Mouse (Mus musculus): ENCODE measurements at regions not wholly inside any gene's neighbourhood (a gene's known extent, or its start where the extent isn't known, plus 50 kb on each side); places are given as distances from the start of the nearest gene placed in this dataset.
"Not testable (repeated sequence)": the region's sequence is repeated elsewhere in the genome, so short reads cannot be mapped to it uniquely, and the experiment has no call there.

- ATAC-seq (ENCODE audit: insufficient read depth, low FRiP score, low TSS enrichment); H3K27ac ChIP-seq (ENCODE audit: low read depth, low read length); H3K4me1 ChIP-seq (ENCODE audit: control insufficient read depth, insufficient read depth, low read length); H3K36me3 ChIP-seq (ENCODE audit: control insufficient read depth, insufficient read depth, low read length); DNase-seq (ENCODE audit: low spot score); H3K4me2 ChIP-seq (ENCODE audit: low read depth); H3K27me3 ChIP-seq (ENCODE audit: control insufficient read depth, insufficient read depth, low read length); H3K9me3 ChIP-seq (ENCODE audit: control insufficient read depth, low read length); H3K9ac ChIP-seq (ENCODE audit: low read length); H3K4me3 ChIP-seq (ENCODE audit: low read depth, low read length): not testable (repeated sequence)
- WGBS: 43% methylated on average over 2 of the region's 2 CpGs
Observed at GRCm38 (mm10) chr15:19242962-19243361, 424.2 kb downstream of the Cdh10 start.

GRCm38 (mm10) chr15:19247489-19247888 is 428.7 kb downstream of the Cdh10 start:
- no peak overlapping the region for H3K4me3 ChIP-seq (ENCODE audit: low read depth, low read length)
- no peak for ATAC-seq (ENCODE audit: insufficient read depth, low FRiP score, low TSS enrichment)
- H3K9ac ChIP-seq (ENCODE audit: low read length): no peak overlapping the region
- no peaks in the 10 kb centered on the region for H3K27me3 ChIP-seq (ENCODE audit: control insufficient read depth, insufficient read depth, low read length)
- H3K36me3 ChIP-seq (ENCODE audit: control insufficient read depth, insufficient read depth, low read length): no peaks in the 10 kb centered on the region
- WGBS: 69% methylated on average over 4 of the region's 4 CpGs
- H3K27ac ChIP-seq (ENCODE audit: low read depth, low read length): no peak overlapping the region
- no peaks in the 10 kb centered on the region for H3K4me1 ChIP-seq (ENCODE audit: control insufficient read depth, insufficient read depth, low read length)
- H3K9me3 ChIP-seq (ENCODE audit: control insufficient read depth, low read length): no peaks in the 10 kb centered on the region
- DNase-seq (ENCODE audit: low spot score): no peak
- H3K4me2 ChIP-seq (ENCODE audit: low read depth): no peak overlapping the region

- DNase-seq (ENCODE audit: low spot score): no peak
- Histone ChIP-seq H3K27me3 (ENCODE audit: control insufficient read depth, insufficient read depth, low read length) (no peaks in the 10 kb centered on the region), H3K27ac (ENCODE audit: low read depth, low read length) (no peak overlapping the region), H3K9me3 (ENCODE audit: control insufficient read depth, low read length) (no peaks in the 10 kb centered on the region), H3K36me3 (ENCODE audit: control insufficient read depth, insufficient read depth, low read length) (no peaks in the 10 kb centered on the region), H3K9ac (ENCODE audit: low read length) (no peak overlapping the region), H3K4me1 (ENCODE audit: control insufficient read depth, insufficient read depth, low read length) (no peaks in the 10 kb centered on the region), H3K4me3 (ENCODE audit: low read depth, low read length) (no peak overlapping the region), H3K4me2 (ENCODE audit: low read depth) (peak overlapping the region; percentile 24; the same call in 1 of the 2 replicates)
- WGBS: 50% methylated on average over 10 of the region's 10 CpGs
- peak; percentile 66 for ATAC-seq (ENCODE audit: insufficient read depth, low FRiP score, low TSS enrichment)
Observed at GRCm38 (mm10) chr15:19275968-19276826, 457.4 kb downstream of the Cdh10 start.

GRCm38 (mm10) chr15:19316380-19316779 is 497.6 kb downstream of the Cdh10 start:
- 88% methylated on average over 1 of the region's 1 CpGs for WGBS
- DNase-seq (ENCODE audit: low spot score) (no peak), ATAC-seq (ENCODE audit: insufficient read depth, low FRiP score, low TSS enrichment) (no peak)
- Histone ChIP-seq H3K4me2 (ENCODE audit: low read depth) (no peak overlapping the region), H3K27me3 (ENCODE audit: control insufficient read depth, insufficient read depth, low read length) (no peaks in the 10 kb centered on the region), H3K27ac (ENCODE audit: low read depth, low read length) (no peak overlapping the region), H3K4me1 (ENCODE audit: control insufficient read depth, insufficient read depth, low read length) (no peaks in the 10 kb centered on the region), H3K9ac (ENCODE audit: low read length) (no peak overlapping the region), H3K9me3 (ENCODE audit: control insufficient read depth, low read length) (no peaks in the 10 kb centered on the region), H3K4me3 (ENCODE audit: low read depth, low read length) (no peak overlapping the region), H3K36me3 (ENCODE audit: control insufficient read depth, insufficient read depth, low read length) (no peaks in the 10 kb centered on the region)

GRCm38 (mm10) chr15:19356322-19356721 is 537.6 kb downstream of the Cdh10 start:
- no peaks in the 10 kb centered on the region for H3K36me3 ChIP-seq (ENCODE audit: control insufficient read depth, insufficient read depth, low read length)
- H3K4me2 ChIP-seq (ENCODE audit: low read depth): no peak overlapping the region
- no peak for ATAC-seq (ENCODE audit: insufficient read depth, low FRiP score, low TSS enrichment)
- H3K9me3 ChIP-seq (ENCODE audit: control insufficient read depth, low read length): no peaks in the 10 kb centered on the region
- H3K9ac ChIP-seq (ENCODE audit: low read length): no peak overlapping the region
- WGBS: 85% methylated on average over 1 of the region's 1 CpGs
- H3K4me3 ChIP-seq (ENCODE audit: low read depth, low read length): no peak overlapping the region
- H3K27me3 ChIP-seq (ENCODE audit: control insufficient read depth, insufficient read depth, low read length): no peaks in the 10 kb centered on the region
- no peak overlapping the region for H3K27ac ChIP-seq (ENCODE audit: low read depth, low read length)
- DNase-seq (ENCODE audit: low spot score): no peak
- no peaks in the 10 kb centered on the region for H3K4me1 ChIP-seq (ENCODE audit: control insufficient read depth, insufficient read depth, low read length)

- no peaks in the 10 kb centered on the region for H3K27me3 ChIP-seq (ENCODE audit: control insufficient read depth, insufficient read depth, low read length)
- ATAC-seq (ENCODE audit: insufficient read depth, low FRiP score, low TSS enrichment) (no peak; the same call in 1 of the 2 replicates), DNase-seq (ENCODE audit: low spot score) (peak; percentile 25)
- H3K4me1 ChIP-seq (ENCODE audit: control insufficient read depth, insufficient read depth, low read length): no peaks in the 10 kb centered on the region
- H3K9ac ChIP-seq (ENCODE audit: low read length): no peak overlapping the region
- no peaks in the 10 kb centered on the region for H3K9me3 ChIP-seq (ENCODE audit: control insufficient read depth, low read length)
- no peak overlapping the region for H3K4me2 ChIP-seq (ENCODE audit: low read depth)
- no peak overlapping the region for H3K4me3 ChIP-seq (ENCODE audit: low read depth, low read length)
- no peaks in the 10 kb centered on the region for H3K36me3 ChIP-seq (ENCODE audit: control insufficient read depth, insufficient read depth, low read length)
- H3K27ac ChIP-seq (ENCODE audit: low read depth, low read length): no peak overlapping the region
- WGBS: 43% methylated on average over 3 of the region's 3 CpGs
Observed at GRCm38 (mm10) chr15:19360650-19361049, 541.9 kb downstream of the Cdh10 start.

GRCm38 (mm10) chr15:19389951-19390350 is 571.2 kb downstream of the Cdh10 start:
- H3K27me3 ChIP-seq (ENCODE audit: control insufficient read depth, insufficient read depth, low read length): no peaks in the 10 kb centered on the region
- H3K9ac ChIP-seq (ENCODE audit: low read length): no peak overlapping the region
- no peak overlapping the region for H3K4me2 ChIP-seq (ENCODE audit: low read depth)
- no peak overlapping the region for H3K4me3 ChIP-seq (ENCODE audit: low read depth, low read length)
- WGBS: 96% methylated on average over 4 of the region's 4 CpGs
- H3K36me3 ChIP-seq (ENCODE audit: control insufficient read depth, insufficient read depth, low read length): no peaks in the 10 kb centered on the region
- H3K9me3 ChIP-seq (ENCODE audit: control insufficient read depth, low read length): no peaks in the 10 kb centered on the region
- no peak overlapping the region for H3K27ac ChIP-seq (ENCODE audit: low read depth, low read length)
- DNase-seq (ENCODE audit: low spot score): no peak
- no peak for ATAC-seq (ENCODE audit: insufficient read depth, low FRiP score, low TSS enrichment)
- H3K4me1 ChIP-seq (ENCODE audit: control insufficient read depth, insufficient read depth, low read length): no peaks in the 10 kb centered on the region

GRCm38 (mm10) chr15:19391250-19391982 is 572.7 kb downstream of the Cdh10 start:
- Histone ChIP-seq H3K9me3 (ENCODE audit: control insufficient read depth, low read length) (no peaks in the 10 kb centered on the region), H3K36me3 (ENCODE audit: control insufficient read depth, insufficient read depth, low read length) (no peaks in the 10 kb centered on the region), H3K4me1 (ENCODE audit: control insufficient read depth, insufficient read depth, low read length) (no peaks in the 10 kb centered on the region), H3K4me3 (ENCODE audit: low read depth, low read length) (no peak overlapping the region), H3K27me3 (ENCODE audit: control insufficient read depth, insufficient read depth, low read length) (no peaks in the 10 kb centered on the region), H3K4me2 (ENCODE audit: low read depth) (no peak overlapping the region), H3K27ac (ENCODE audit: low read depth, low read length) (no peak overlapping the region), H3K9ac (ENCODE audit: low read length) (no peak overlapping the region)
- WGBS: 85% methylated on average over 6 of the region's 6 CpGs
- ATAC-seq (ENCODE audit: insufficient read depth, low FRiP score, low TSS enrichment) (no peak), DNase-seq (ENCODE audit: low spot score) (no peak)

GRCm38 (mm10) chr15:19395681-19396080 is 576.9 kb downstream of the Cdh10 start:
- H3K9ac ChIP-seq (ENCODE audit: low read length): no peak overlapping the region
- H3K4me1 ChIP-seq (ENCODE audit: control insufficient read depth, insufficient read depth, low read length): no peaks in the 10 kb centered on the region
- H3K9me3 ChIP-seq (ENCODE audit: control insufficient read depth, low read length): no peaks in the 10 kb centered on the region
- H3K27me3 ChIP-seq (ENCODE audit: control insufficient read depth, insufficient read depth, low read length): no peaks in the 10 kb centered on the region
- 86% methylated on average over 1 of the region's 1 CpGs for WGBS
- no peak overlapping the region for H3K4me2 ChIP-seq (ENCODE audit: low read depth)
- DNase-seq (ENCODE audit: low spot score): no peak
- no peak for ATAC-seq (ENCODE audit: insufficient read depth, low FRiP score, low TSS enrichment)
- no peak overlapping the region for H3K4me3 ChIP-seq (ENCODE audit: low read depth, low read length)
- H3K27ac ChIP-seq (ENCODE audit: low read depth, low read length): no peak overlapping the region
- H3K36me3 ChIP-seq (ENCODE audit: control insufficient read depth, insufficient read depth, low read length): no peaks in the 10 kb centered on the region

Measured in neural tube, embryonic 11.5 days (tissue).